Mouse (Mus musculus): ENCODE measurements around the gene 5031410I06Rik. TPM values are rescaled to one million over a fixed set of nuclear protein-coding genes. Genes with fewer than 3 reads are reported as not detected.
"Not testable (repeated sequence)": the region's sequence is repeated elsewhere in the genome, so short reads cannot be mapped to it uniquely, and the experiment has no call there.

The 5031410I06Rik gene
- total RNA-seq (2021), result not detected
- long read RNA-seq, experiment 1, result 0 reads
- long read RNA-seq, experiment 2, result 0 reads

DNA sequence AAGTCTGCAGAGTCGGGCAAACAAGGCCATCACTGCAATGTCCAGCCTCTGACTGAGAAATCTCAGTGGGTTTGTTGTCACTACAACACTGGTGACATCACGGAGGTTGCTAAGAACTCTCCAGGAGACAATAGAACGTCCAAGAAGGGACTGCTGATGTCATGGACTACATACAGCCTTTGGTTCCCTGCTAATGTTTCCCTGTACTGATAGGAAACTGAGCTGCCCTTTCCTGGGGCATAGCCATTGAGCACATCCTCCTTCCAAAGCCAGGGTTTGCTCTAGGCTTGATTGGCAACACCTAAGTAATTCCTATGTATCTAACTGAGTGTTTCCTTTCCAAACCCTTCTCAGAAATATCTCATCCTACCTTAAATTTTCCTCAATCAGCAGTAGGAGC is at the start of gene 5031410I06Rik:
Gene 5031410I06Rik (minus strand): TSS at position 101 of the 400 bp plus-strand sequence.
- intact Hi-C loops (cut with DNase I); H3K4me3 ChIP-seq; DNase-seq (ENCODE audit: extremely low spot score in 1 of 2, low spot score in 2 of 2); H3K27ac ChIP-seq: not testable (repeated sequence)

DNA sequence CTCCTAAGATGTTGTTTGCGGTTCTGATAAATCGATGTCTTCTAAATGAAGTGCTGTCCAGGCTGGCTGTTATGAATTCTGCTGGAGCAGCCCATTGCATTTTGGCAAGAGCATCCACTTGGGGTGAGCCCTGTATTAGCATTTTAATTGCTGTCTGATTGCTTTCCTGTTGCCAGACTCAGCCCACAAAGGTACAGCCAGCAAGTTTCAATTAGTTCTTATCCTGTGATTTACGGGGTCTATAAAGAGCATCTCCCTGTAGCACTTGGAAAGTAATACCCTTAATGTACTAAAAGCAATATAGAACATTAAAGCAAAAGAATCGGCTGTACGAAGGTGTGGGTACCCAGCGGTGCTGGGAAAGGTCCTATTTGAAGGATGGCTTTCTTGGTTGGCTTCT is 37.7 kb upstream of the 5031410I06Rik start:
- no peak for TF ChIP-seq CTCF (IDR thresholded peaks at IDR 0.05)
- intact Hi-C loops (cut with DNase I), result no loop called here
- Histone ChIP-seq H3K4me3 (no peak overlapping the region), H3K27ac (no peak overlapping the region)
- no peak for DNase-seq (ENCODE audit: extremely low spot score in 1 of 2, low spot score in 2 of 2)

DNA sequence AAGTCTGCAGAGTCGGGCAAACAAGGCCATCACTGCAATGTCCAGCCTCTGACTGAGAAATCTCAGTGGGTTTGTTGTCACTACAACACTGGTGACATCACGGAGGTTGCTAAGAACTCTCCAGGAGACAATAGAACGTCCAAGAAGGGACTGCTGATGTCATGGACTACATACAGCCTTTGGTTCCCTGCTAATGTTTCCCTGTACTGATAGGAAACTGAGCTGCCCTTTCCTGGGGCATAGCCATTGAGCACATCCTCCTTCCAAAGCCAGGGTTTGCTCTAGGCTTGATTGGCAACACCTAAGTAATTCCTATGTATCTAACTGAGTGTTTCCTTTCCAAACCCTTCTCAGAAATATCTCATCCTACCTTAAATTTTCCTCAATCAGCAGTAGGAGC is 16.2 kb upstream of the 5031410I06Rik start, which contains the start of gene Gm10220:
Gene Gm10220 (minus strand): TSS at position 101 of the 400 bp plus-strand sequence.
- DNase-seq (ENCODE audit: extremely low spot score in 1 of 2, low spot score in 2 of 2); H3K27ac ChIP-seq; intact Hi-C loops (cut with DNase I); H3K4me3 ChIP-seq: not testable (repeated sequence)

DNA sequence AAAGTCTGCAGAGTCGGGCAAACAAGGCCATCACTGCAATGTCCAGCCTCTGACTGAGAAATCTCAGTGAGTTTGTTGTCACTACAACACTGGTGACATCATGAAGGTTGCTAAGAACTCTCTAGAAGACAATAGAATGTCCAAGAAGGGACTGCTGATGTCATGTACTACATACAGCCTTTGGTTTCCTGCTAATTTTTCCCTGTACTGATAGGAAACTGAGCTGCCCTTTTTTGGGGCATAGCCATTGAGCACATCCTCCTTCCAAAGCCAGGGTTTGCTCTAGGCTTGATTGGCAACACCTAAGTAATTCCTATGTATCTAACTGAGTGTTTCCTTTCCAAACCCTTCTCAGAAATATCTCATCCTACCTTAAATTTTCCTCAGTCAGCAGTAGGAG is 16.0 kb downstream of the 5031410I06Rik start, which contains the start of gene Gm10471:
Gene Gm10471 (minus strand): TSS at position 101 of the 400 bp plus-strand sequence.
- intact Hi-C loops (cut with DNase I); H3K27ac ChIP-seq; H3K4me3 ChIP-seq; DNase-seq (ENCODE audit: extremely low spot score in 1 of 2, low spot score in 2 of 2): not testable (repeated sequence)

DNA sequence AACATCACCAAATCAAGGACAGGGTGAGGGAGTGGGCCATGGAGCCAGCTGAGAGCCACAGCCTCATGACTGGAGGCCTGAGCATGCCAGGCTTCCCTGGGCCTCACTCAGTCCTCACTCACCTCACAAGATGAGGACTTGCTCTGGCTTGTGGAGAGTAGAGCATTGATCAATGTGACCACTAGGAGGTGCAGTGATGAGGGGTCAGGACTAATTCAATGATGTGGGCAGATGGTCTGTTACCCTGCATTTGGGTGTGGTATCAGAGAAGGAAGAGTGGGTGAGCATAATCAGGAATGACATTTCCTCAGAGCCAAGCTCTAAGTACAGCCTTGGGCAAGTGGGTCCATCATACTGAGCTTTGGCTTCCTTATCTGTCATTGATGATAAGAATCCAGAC is 26.1 kb downstream of the 5031410I06Rik start:
- intact Hi-C loops (cut with DNase I); H3K27ac ChIP-seq: not testable (repeated sequence)

DNA sequence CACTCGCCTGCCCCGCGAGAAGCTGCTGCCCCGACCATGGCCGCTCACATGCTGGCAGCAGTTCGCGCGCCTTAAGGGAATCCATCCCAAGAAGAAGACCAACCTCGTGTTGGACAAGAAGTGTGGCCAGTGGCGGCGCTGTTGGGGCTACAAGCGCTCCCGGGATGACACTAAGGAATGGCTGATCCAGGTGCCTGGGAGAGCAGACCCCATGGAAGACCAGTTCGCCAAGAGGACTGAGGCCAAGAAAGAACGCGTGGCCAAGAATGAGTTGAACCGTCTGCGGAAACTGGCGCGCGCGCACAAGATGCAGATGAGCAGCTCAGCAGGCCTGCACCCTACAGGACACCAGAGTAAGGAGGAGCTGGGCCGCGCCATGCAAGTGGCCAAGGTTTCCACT is 34.4 kb downstream of the 5031410I06Rik start:
- Histone ChIP-seq H3K4me3 (no peak overlapping the region), H3K27ac (no peak overlapping the region)
- intact Hi-C loops (cut with DNase I), result no loop called here
- no peak for DNase-seq (ENCODE audit: extremely low spot score in 1 of 2, low spot score in 2 of 2)
- TF ChIP-seq CTCF (IDR thresholded peaks at IDR 0.05), result no peak

More for the DNA sequence above, 26.1 kb downstream of the 5031410I06Rik start:
- not testable (repeated sequence) for DNase-seq (ENCODE audit: extremely low spot score in 1 of 2, low spot score in 2 of 2); H3K4me3 ChIP-seq

DNA sequence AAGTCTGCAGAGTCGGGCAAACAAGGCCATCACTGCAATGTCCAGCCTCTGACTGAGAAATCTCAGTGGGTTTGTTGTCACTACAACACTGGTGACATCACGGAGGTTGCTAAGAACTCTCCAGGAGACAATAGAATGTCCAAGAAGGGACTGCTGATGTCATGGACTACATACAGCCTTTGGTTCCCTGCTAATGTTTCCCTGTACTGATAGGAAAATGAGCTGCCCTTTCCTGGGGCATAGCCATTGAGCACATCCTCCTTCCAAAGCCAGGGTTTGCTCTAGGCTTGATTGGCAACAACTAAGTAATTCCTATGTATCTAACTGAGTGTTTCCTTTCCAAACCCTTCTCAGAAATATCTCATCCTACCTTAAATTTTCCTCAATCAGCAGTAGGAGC is 46.7 kb downstream of the 5031410I06Rik start, which contains the start of gene Gm7347:
Gene Gm7347 (minus strand): TSS at position 101 of the 400 bp plus-strand sequence.
- intact Hi-C loops (cut with DNase I); H3K4me3 ChIP-seq; H3K27ac ChIP-seq; DNase-seq (ENCODE audit: extremely low spot score in 1 of 2, low spot score in 2 of 2): not testable (repeated sequence)

Other genes starting within 250 kb of the 5031410I06Rik start
- not detected for gene Gm21663, start 163.0 kb downstream of the 5031410I06Rik start, total RNA-seq (2021)
- not detected for gene Gm21671, start 150.9 kb downstream of the 5031410I06Rik start, total RNA-seq (2021)
- not detected for gene Gm21680, start 132.7 kb downstream of the 5031410I06Rik start, total RNA-seq (2021)
- not detected for gene Gm21698, start 116.7 kb downstream of the 5031410I06Rik start, total RNA-seq (2021)
- gene Gm1979, start 100.6 kb downstream of the 5031410I06Rik start, total RNA-seq (2021), result not detected
- not detected for gene Gm5862, start 82.4 kb downstream of the 5031410I06Rik start, total RNA-seq (2021)
- not detected for gene Speer4a, start 65.8 kb downstream of the 5031410I06Rik start, total RNA-seq (2021)
- gene Gm7347, start 46.8 kb downstream of the 5031410I06Rik start, total RNA-seq (2021), result not detected
- not detected for gene Gm10471, start 16.1 kb downstream of the 5031410I06Rik start, total RNA-seq (2021)
- gene Gm10220, start 16.1 kb upstream of the 5031410I06Rik start, total RNA-seq (2021), result not detected
- under 1 TPM in 1 of 2 experiments, not detected in 1; 0.19 TPM for gene Gm7361, start 152.3 kb upstream of the 5031410I06Rik start, total RNA-seq (2021)

Data from left cerebral cortex, adult 2 months (tissue).